Mouse (Mus musculus): ENCODE measurements around the gene Ambra1.

DNA sequence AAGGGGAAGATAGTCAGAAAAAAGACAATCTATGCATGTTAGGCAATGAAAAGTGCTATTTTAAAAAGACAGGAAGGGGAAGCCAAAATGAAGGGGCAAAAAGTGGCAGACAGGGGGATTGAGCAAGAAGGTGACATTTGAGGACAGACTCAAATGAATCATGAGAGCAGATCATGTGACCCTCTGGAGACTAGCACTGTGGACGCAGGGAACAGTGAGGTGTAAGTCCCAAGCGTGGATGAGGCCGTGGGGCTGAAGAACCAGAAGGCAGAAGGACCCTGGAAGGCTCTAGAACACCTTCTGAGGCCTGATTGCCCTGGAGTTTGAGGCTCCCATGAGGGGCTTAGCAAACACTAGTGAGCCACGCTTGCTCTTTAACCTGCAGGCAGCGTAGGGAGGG, 236.4 kb downstream of the Ambra1 start:
- TF ChIP-seq CTCF (IDR thresholded peaks at IDR 0.05; ENCODE audit: control insufficient read depth, insufficient read depth, insufficient read length) (no peak), FOSL1 (IDR thresholded peaks at IDR 0.05; ENCODE audit: insufficient read depth, low read length, poor library complexity, severe bottlenecking) (no peak), MAX (IDR thresholded peaks at IDR 0.05) (no peak), USF1 (IDR thresholded peaks at IDR 0.05; ENCODE audit: low read depth) (peak; percentile 17)

Data from C2C12 (cell line).